Mouse (Mus musculus): ENCODE results near the gene Angptl4. TPM values are rescaled to one million over a fixed set of nuclear protein-coding genes. Genes with fewer than 3 reads are reported as not detected.
"Not testable (repeated sequence)": the region's sequence is repeated elsewhere in the genome, so short reads cannot be mapped to it uniquely, and the experiment has no call there.

Gene Angptl4
- polyA plus RNA-seq (2015; fragmentation: Nextera tagmentation; extraction: Ambion mirVana) = 64.4 and 93.5 TPM in 2 replicates

GRCm38 (mm10) chr17:33781124-33781977 is at the start of gene Angptl4:
Gene Angptl4, minus strand, starts transcription at chr17:33781830.
- Histone ChIP-seq H3K4me1 (ENCODE audit: insufficient read depth) (peaks cover 58% of the 10 kb centered on the region), H3K9me3 (ENCODE audit: low read length) (no peaks in the 10 kb centered on the region), H3K36me3 (replicated peaks; ENCODE audit: insufficient read depth, low read length) (peaks cover 22% of the 10 kb centered on the region), H3K27ac (ENCODE audit: low read depth) (peak within 1 kb of the TSS; percentile 96), H3K4me3 (ENCODE audit: low read depth, low read length) (peak within 1 kb of the TSS; percentile 65), H3K4me2 (ENCODE audit: low read depth, low read length) (peak within 1 kb of the TSS; percentile 91), H3K27me3 (ENCODE audit: insufficient read depth, low read length) (no peaks in the 10 kb centered on the region), H3K9ac (replicated peaks) (peak within 1 kb of the TSS; percentile 77)
- DNase-seq (peak; percentile 83), ATAC-seq (peak; percentile 47)
- peak; percentile 3; the same call in 1 of the 2 replicates for TF ChIP-seq CTCF (IDR thresholded peaks at IDR 0.05; ENCODE audit: low read depth)
- TF ChIP-seq EP300 (IDR thresholded peaks at IDR 0.05; ENCODE audit: low read depth) = no peak
- WGBS (ENCODE audit: insufficient replicate concordance) = under 1% methylated on average over 50 of the region's 50 CpGs

GRCm38 (mm10) chr17:33829561-33829960 is 47.9 kb upstream of the Angptl4 start:
- Histone ChIP-seq H3K4me3 (ENCODE audit: low read depth, low read length) (no peak overlapping the region), H3K4me2 (ENCODE audit: low read depth, low read length) (no peak overlapping the region), H3K27ac (ENCODE audit: low read depth) (peak overlapping the region; percentile 66), H3K36me3 (replicated peaks; ENCODE audit: insufficient read depth, low read length) (peaks cover 38% of the 10 kb centered on the region), H3K27me3 (ENCODE audit: insufficient read depth, low read length) (no peaks in the 10 kb centered on the region), H3K9me3 (ENCODE audit: low read length) (no peaks in the 10 kb centered on the region), H3K9ac (replicated peaks) (no peak overlapping the region), H3K4me1 (ENCODE audit: insufficient read depth) (peaks cover 19% of the 10 kb centered on the region)
- no peak for ATAC-seq
- DNase-seq = no peak
- no peak for TF ChIP-seq CTCF (IDR thresholded peaks at IDR 0.05; ENCODE audit: low read depth)
- TF ChIP-seq EP300 (IDR thresholded peaks at IDR 0.05; ENCODE audit: low read depth) = no peak
- 90% methylated on average over 10 of the region's 10 CpGs for WGBS (ENCODE audit: insufficient replicate concordance)

DNA sequence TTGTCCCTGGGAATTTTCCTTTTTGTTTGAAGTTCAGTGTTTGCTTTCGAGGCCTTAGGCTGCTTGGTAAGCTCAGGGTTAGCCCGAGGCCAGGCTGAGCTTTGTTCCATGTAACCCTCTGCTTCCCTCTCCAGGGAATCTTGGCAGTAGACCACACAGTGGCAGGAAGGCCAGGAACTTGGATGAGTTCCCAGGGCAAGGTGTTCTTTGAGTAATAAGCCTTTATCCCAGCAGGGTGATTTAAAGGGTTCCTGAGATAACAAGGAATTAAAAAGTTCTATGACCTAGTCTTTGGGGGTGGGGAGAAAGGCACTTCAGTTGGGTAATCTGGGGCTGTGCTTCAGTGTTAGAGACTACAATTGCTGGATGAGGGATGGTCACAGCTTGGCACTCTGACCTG is 47.3 kb upstream of the Angptl4 start:
- Histone ChIP-seq H3K4me3 (ENCODE audit: low read depth, low read length) (no peak overlapping the region), H3K9me3 (ENCODE audit: low read length) (no peaks in the 10 kb centered on the region), H3K27ac (ENCODE audit: low read depth) (peak overlapping the region; percentile 66), H3K9ac (replicated peaks) (no peak overlapping the region), H3K36me3 (replicated peaks; ENCODE audit: insufficient read depth, low read length) (peaks cover 34% of the 10 kb centered on the region), H3K4me1 (ENCODE audit: insufficient read depth) (peaks cover 20% of the 10 kb centered on the region), H3K4me2 (ENCODE audit: low read depth, low read length) (no peak overlapping the region), H3K27me3 (ENCODE audit: insufficient read depth, low read length) (no peaks in the 10 kb centered on the region)
- WGBS (ENCODE audit: insufficient replicate concordance) = 58% methylated on average over 2 of the region's 2 CpGs
- peak; percentile 66 for DNase-seq
- TF ChIP-seq CTCF (IDR thresholded peaks at IDR 0.05; ENCODE audit: low read depth) (no peak), EP300 (IDR thresholded peaks at IDR 0.05; ENCODE audit: low read depth) (0 out of 2 replicates have a peak, but pooled peaks have one; percentile 32)
- peak; percentile 64 for ATAC-seq

- Histone ChIP-seq H3K27ac (ENCODE audit: low read depth) (no peak overlapping the region), H3K9ac (replicated peaks) (no peak overlapping the region), H3K4me1 (ENCODE audit: insufficient read depth) (peaks cover 27% of the 10 kb centered on the region), H3K4me2 (ENCODE audit: low read depth, low read length) (no peak overlapping the region), H3K4me3 (ENCODE audit: low read depth, low read length) (no peak overlapping the region), H3K9me3 (ENCODE audit: low read length) (no peaks in the 10 kb centered on the region), H3K27me3 (ENCODE audit: insufficient read depth, low read length) (no peaks in the 10 kb centered on the region), H3K36me3 (replicated peaks; ENCODE audit: insufficient read depth, low read length) (peaks cover 28% of the 10 kb centered on the region)
- ATAC-seq (no peak), DNase-seq (peak; percentile 79)
- peak; percentile 94 for TF ChIP-seq CTCF (IDR thresholded peaks at IDR 0.05; ENCODE audit: low read depth)
- TF ChIP-seq EP300 (IDR thresholded peaks at IDR 0.05; ENCODE audit: low read depth) = no peak
- WGBS (ENCODE audit: insufficient replicate concordance) = under 1% methylated on average over 3 of the region's 3 CpGs
These were observed 45.2 kb upstream of the Angptl4 start for GRCm38 (mm10) chr17:33826850-33827249.

GRCm38 (mm10) chr17:33825462-33825861 is 43.8 kb upstream of the Angptl4 start:
- H3K4me2 ChIP-seq (ENCODE audit: low read depth, low read length) = peak overlapping the region; percentile 87
- no peaks in the 10 kb centered on the region for H3K27me3 ChIP-seq (ENCODE audit: insufficient read depth, low read length)
- peaks cover 28% of the 10 kb centered on the region for H3K36me3 ChIP-seq (replicated peaks; ENCODE audit: insufficient read depth, low read length)
- DNase-seq (no peak), ATAC-seq (no peak)
- H3K27ac ChIP-seq (ENCODE audit: low read depth) = peak overlapping the region; percentile 7; the same call in 1 of the 2 replicates
- WGBS (ENCODE audit: insufficient replicate concordance) = 76% methylated on average over 8 of the region's 8 CpGs
- peak overlapping the region; percentile 87 for H3K9ac ChIP-seq (replicated peaks)
- TF ChIP-seq EP300 (IDR thresholded peaks at IDR 0.05; ENCODE audit: low read depth) (no peak), CTCF (IDR thresholded peaks at IDR 0.05; ENCODE audit: low read depth) (no peak)
- H3K4me3 ChIP-seq (ENCODE audit: low read depth, low read length) = peak overlapping the region; percentile 83
- peaks cover 27% of the 10 kb centered on the region for H3K4me1 ChIP-seq (ENCODE audit: insufficient read depth)
- no peaks in the 10 kb centered on the region for H3K9me3 ChIP-seq (ENCODE audit: low read length)

DNA sequence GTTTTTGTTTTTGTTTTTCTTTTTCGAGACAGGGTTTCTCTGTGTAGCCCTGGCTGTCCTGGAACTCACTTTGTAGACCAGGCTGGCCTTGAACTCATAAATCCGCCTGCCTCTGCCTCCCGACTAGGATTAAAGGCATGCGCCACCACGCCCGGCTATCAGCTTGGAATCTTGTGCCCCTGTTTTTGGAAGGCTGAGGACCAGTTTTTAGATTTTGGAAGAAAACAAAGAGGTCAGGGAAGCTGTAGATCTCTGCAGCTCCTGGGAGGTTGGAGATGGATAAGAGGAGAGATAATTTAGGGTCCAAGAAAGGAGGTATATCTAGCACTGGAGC is 43.3 kb upstream of the Angptl4 start:
- Histone ChIP-seq H3K4me1 (ENCODE audit: insufficient read depth) (peaks cover 27% of the 10 kb centered on the region), H3K9ac (replicated peaks) (peak overlapping the region; percentile 87), H3K4me3 (ENCODE audit: low read depth, low read length) (peak overlapping the region; percentile 83), H3K4me2 (ENCODE audit: low read depth, low read length) (peak overlapping the region; percentile 87), H3K36me3 (replicated peaks; ENCODE audit: insufficient read depth, low read length) (peaks cover 28% of the 10 kb centered on the region), H3K27ac (ENCODE audit: low read depth) (peak overlapping the region; percentile 88)
- not testable (repeated sequence) for ATAC-seq; DNase-seq; H3K9me3 ChIP-seq (ENCODE audit: low read length); H3K27me3 ChIP-seq (ENCODE audit: insufficient read depth, low read length)
- WGBS (ENCODE audit: insufficient replicate concordance) = 8% methylated on average over 6 of the region's 6 CpGs

Measured in liver, postnatal 0 days (tissue).